ENCODE assay signal across 8 mouse cellular contexts in the genomic region with DNA sequence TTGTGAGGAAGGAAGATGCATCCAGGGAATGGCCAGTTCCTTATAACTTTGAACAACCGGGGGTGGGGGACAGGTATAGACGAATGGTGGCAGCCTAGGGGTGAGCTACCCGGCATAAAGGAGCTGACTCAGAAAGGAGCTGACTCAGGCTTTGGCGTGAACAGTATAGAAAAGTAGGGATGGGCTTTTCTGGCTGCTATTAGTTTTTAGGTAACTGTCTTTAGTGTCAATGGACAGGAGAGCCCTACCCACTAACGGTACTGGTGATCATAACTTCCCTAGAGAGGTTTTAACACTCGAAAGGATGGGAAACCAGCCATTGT. TPM values are rescaled to one million over a fixed set of nuclear protein-coding genes. Genes with fewer than 3 reads are reported as not detected.
DNase-seq lines count a peak whose midpoint lies in the region; ATAC-seq and TF ChIP-seq lines count a peak whose summit lies in the region.

No protein-coding gene starts in this region.

- H3K4me2 ChIP-seq in forebrain, embryonic 14.5 days (ENCODE audit: low read length), result peak overlapping the region; percentile 70
- peak overlapping the region; percentile 100 for H3K4me2 ChIP-seq in liver, embryonic 16.5 days (ENCODE audit: low read depth, low read length)

- 6% methylated on average over 6 of the region's 6 CpGs for WGBS in heart, embryonic 10.5 days
- WGBS in forebrain, embryonic 14.5 days, result 5% methylated on average over 6 of the region's 6 CpGs
- 1% methylated on average over 6 of the region's 6 CpGs for WGBS in liver, embryonic 16.5 days (ENCODE audit: insufficient replicate concordance)

- DNase-seq in heart, embryonic 10.5 days (ENCODE audit: low spot score), result no peak
- DNase-seq in heart, adult 9 months (ENCODE audit: low spot score in 2 of 2), result no peak
- peak; percentile 59 for DNase-seq in forebrain, embryonic 14.5 days (ENCODE audit: low spot score)
- DNase-seq in cerebellum, adult 9-11 months, result no peak
- DNase-seq in right cerebral cortex, adult 2 months (ENCODE audit: low spot score in 2 of 2), result no peak

- ATAC-seq in forebrain, embryonic 14.5 days, result peak; percentile 24
- ATAC-seq in liver, embryonic 16.5 days (ENCODE audit: low read depth), result no peak
- no peak; the same call in 1 of the 2 replicates for ATAC-seq in cerebellum, adult (ENCODE audit: insufficient number of reproducible peaks, low FRiP score, low TSS enrichment)

- no peak for TF ChIP-seq CTCF in E14TG2a.4 (conservative IDR thresholded peaks at IDR 0.05; ENCODE audit: low read length)

- H3K27ac ChIP-seq in heart, embryonic 10.5 days, result peak overlapping the region; percentile 96
- H3K27ac ChIP-seq in forebrain, embryonic 14.5 days (ENCODE audit: low read depth, low read length), result peak overlapping the region; percentile 92
- peak overlapping the region; percentile 91 for H3K27ac ChIP-seq in liver, embryonic 16.5 days (ENCODE audit: low read length)

- H3K27me3 ChIP-seq in heart, embryonic 10.5 days (ENCODE audit: insufficient read depth, poor library complexity, severe bottlenecking), result no peaks in the 10 kb centered on the region
- H3K27me3 ChIP-seq in E14TG2a.4 (ENCODE audit: insufficient read depth, low read length), result no peaks in the 10 kb centered on the region
- H3K27me3 ChIP-seq in forebrain, embryonic 14.5 days (replicated peaks; ENCODE audit: control insufficient read depth, insufficient read depth, low read length), result no peaks in the 10 kb centered on the region
- H3K27me3 ChIP-seq in liver, embryonic 16.5 days (ENCODE audit: control insufficient read depth, insufficient read depth, low read depth, low read length), result no peaks in the 10 kb centered on the region

- peak overlapping the region; percentile 82 for H3K9ac ChIP-seq in forebrain, embryonic 14.5 days (ENCODE audit: low read length)
- H3K9ac ChIP-seq in liver, embryonic 16.5 days (ENCODE audit: low read depth, low read length), result peak overlapping the region; percentile 89

- H3K4me1 ChIP-seq in heart, embryonic 10.5 days, result peaks cover 21% of the 10 kb centered on the region
- peaks cover 68% of the 10 kb centered on the region for H3K4me1 ChIP-seq in E14TG2a.4 (replicated peaks; ENCODE audit: low read depth, low read length)
- H3K4me1 ChIP-seq in forebrain, embryonic 14.5 days (ENCODE audit: control insufficient read depth, insufficient read depth, low read length), result peaks cover 11% of the 10 kb centered on the region
- peaks cover 13% of the 10 kb centered on the region for H3K4me1 ChIP-seq in liver, embryonic 16.5 days (ENCODE audit: control insufficient read depth, low read depth, low read length)

- no peaks in the 10 kb centered on the region for H3K36me3 ChIP-seq in heart, embryonic 10.5 days
- peaks cover 9% of the 10 kb centered on the region for H3K36me3 ChIP-seq in E14TG2a.4 (ENCODE audit: insufficient read depth, low read length)
- H3K36me3 ChIP-seq in forebrain, embryonic 14.5 days (ENCODE audit: control insufficient read depth, insufficient read depth, low read length), result no peaks in the 10 kb centered on the region
- H3K36me3 ChIP-seq in liver, embryonic 16.5 days (ENCODE audit: control insufficient read depth, insufficient read depth), result no peaks in the 10 kb centered on the region

- peak overlapping the region; percentile 94 for H3K4me3 ChIP-seq in heart, embryonic 10.5 days
- H3K4me3 ChIP-seq in E14TG2a.4 (replicated peaks; ENCODE audit: low read length), result peak overlapping the region; percentile 99
- H3K4me3 ChIP-seq in forebrain, embryonic 14.5 days (ENCODE audit: low read depth, low read length), result peak overlapping the region; percentile 88
- peak overlapping the region; percentile 97 for H3K4me3 ChIP-seq in liver, embryonic 16.5 days (ENCODE audit: low read depth, low read length)

- no peaks in the 10 kb centered on the region for H3K9me3 ChIP-seq in heart, embryonic 10.5 days
- no peaks in the 10 kb centered on the region for H3K9me3 ChIP-seq in E14TG2a.4 (ENCODE audit: low read length)
- H3K9me3 ChIP-seq in forebrain, embryonic 14.5 days (replicated peaks; ENCODE audit: control insufficient read depth, low read length), result no peaks in the 10 kb centered on the region
- no peaks in the 10 kb centered on the region for H3K9me3 ChIP-seq in liver, embryonic 16.5 days (replicated peaks; ENCODE audit: control insufficient read depth, low read length)

RNA-seq across cellular contexts. Expression of a gene that starts 0.9 kb away (rescaled TPM):
- polyA plus RNA-seq in heart, embryonic 10.5 days (2016; fragmentation: Nextera tagmentation; extraction: Ambion mirVana), result 40.1 and 44.4 TPM in 2 replicates
- polyA plus RNA-seq in forebrain, embryonic 14.5 days (2014; fragmentation: Nextera tagmentation; extraction: Ambion mirVana), result 17.5 and 21.8 TPM in 2 replicates
- 15.2 and 15.3 TPM in 2 replicates for polyA plus RNA-seq in liver, embryonic 16.5 days (2015; fragmentation: Nextera tagmentation; extraction: Ambion mirVana)
